Mouse (Mus musculus) G1E-ER4 (cell line): ENCODE results near the gene Slc12a8. TPM values are rescaled to one million over a fixed set of nuclear protein-coding genes. Genes with fewer than 3 reads are reported as not detected.

Experiments used
- GATA1 ChIP-seq: IDR thresholded peaks from one replicate; pipeline ENCODE4 v1.8.0; 2012; ENCODE audit warnings: low read length, inconsistent platforms
- polyA plus RNA-seq: library from polyadenylated mRNA; stranded (reverse); fragments of >175 nt; gene quantifications from 2 replicates; pipeline ENCODE4 v1.2.3, GENCODE M21; 2012

Gene Slc12a8
- polyA plus RNA-seq, 1 experiment = not detected

DNA sequence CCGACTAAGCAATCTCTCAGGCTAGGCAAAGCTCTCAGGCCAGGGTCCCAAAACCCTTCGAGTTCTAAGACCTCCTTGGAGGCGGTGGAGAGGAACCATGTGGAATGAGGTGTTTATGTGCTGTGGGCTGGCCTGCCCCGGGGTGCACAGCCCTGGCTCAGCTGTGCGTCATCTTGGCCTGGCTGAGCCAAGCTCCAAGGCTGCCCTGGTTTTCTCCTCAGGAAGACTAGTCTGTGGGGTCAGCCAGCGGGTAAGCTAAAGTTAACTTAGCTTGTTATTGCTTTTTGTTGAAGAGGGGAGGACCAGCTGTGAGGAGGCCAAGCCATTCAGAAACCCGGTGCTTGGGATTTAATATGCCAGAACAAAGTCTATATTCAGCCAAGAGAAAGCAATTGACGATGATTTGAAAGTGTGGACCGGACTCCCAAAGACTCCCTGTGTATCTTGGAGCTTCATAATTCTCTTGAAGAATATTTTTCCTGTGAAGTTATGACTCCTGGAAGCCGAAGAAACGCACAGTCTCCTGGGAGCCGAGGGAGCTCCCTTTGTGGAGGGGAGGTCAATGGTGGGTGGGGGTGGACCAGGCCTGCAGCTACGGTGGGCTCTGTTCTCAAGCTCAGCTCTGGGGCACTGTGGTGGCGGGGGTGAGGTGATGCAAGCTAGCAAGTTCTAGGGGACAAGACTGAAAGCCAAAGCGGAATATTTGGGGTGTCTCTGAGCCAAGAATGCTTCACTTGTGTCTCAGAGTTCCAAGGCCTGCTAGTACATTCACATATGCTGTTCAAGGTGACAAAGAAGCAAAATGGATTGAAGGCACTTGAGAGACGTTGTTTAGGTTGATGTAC lies 70.4 kb downstream of the Slc12a8 start:
- no peak for TF ChIP-seq GATA1

DNA sequence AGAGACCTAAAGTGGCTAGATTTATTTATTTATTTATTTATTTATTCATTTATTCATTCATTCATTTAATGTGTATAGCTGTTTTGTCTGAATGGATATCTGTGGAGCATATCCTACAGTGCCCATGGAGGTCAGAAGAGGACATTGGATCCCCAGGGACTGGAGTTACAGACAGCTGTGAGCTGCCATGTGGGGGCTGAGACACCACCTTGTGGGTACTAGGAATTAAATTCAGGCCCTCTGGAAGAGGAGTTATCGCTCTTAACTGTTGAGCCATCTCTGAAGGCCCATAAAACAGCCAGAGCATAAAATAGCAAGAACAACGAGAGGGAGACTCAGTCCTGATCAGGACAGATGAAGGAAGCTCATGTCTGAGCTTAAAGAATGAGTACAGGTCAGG lies 71.7 kb downstream of the Slc12a8 start:
- no peak for TF ChIP-seq GATA1

DNA sequence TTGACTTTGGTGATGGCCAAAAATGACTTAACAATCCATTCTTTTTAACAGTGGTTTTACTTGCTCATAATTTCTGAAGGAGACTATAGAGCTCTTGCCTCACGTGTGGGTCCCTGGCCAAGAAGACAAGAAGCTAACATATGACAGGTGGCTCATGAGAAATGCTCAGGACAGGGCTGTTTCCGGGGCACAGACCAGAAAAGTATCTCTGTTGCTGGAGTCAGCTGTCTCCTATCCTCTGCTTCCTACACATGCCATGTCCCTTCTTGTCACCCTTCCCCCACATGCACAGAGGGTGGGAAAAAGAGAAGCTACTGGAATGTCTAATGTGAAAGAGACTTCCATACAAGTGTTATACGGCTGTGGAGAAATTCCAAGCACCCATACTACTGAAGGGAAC lies 73.3 kb downstream of the Slc12a8 start:
- TF ChIP-seq GATA1 = no peak

DNA sequence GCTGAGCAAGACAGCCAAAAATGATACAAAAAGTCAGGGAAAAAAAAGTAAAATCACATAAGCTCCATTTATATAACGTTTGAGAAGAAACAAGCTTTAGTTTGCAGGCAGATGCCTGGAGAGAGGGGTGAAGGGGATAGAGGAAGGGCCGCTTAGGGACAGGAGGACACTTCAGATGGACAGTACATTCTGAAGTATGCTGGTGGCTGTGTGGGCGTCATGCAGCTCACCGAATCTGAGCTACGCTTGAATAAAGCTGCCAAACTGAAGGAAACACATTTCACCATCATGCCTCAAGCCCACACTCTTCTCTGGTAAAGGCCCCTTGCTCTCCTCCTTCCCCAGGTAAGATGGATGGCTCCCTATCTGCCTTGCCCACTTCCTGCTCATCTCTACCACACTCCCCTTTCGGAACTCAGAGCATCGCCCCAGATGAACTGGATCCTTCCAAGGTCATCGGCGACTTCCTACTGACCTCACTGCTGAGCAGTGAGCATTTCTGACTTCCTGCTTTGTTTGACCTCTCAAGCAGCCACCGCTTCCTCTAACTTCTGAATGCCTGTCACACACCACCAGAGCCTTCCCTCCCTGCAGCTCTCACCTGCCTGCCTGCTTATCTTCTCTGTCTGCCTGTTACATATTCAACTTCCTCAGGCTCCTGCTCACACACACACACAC lies 74.4 kb downstream of the Slc12a8 start:
- TF ChIP-seq GATA1 = no peak

DNA sequence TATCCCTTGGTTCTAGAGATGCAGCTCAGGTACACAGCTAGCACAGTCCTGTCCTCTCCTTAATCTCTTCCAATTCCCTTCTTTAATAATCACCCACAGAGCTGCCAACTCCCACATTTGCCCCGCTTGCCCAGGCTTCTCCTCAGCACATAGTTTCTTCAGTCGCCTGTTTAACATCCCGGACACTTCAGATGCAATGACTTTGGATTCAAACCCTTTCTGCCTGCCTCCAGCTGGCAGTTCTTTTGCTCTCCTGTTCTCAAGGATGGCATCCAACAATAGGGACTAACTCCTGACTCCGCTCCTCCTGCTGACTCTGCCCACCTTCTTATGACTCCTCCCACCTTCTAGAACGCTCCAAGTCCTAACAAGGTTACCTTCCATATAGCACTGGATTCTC lies 75.2 kb downstream of the Slc12a8 start:
- TF ChIP-seq GATA1 = no peak

DNA sequence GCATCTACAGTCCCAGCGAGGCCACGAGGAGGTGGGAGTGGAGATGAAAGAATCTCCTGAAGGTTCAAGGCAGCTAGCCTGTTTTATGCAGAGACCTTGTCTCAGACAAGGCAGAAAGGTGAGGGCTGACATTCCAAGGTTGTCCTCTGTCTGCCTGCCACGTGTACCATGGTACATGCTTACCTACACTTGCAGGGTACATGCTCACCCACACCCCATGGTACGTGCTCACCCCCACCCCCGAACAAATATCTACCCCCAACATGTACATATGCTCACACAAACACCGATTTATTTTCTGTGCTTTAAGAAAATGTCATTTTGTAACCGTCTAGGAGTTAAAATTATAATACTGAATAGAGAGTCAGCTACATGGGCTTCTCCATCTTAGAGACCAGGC lies 76.3 kb downstream of the Slc12a8 start:
- TF ChIP-seq GATA1 = no peak

DNA sequence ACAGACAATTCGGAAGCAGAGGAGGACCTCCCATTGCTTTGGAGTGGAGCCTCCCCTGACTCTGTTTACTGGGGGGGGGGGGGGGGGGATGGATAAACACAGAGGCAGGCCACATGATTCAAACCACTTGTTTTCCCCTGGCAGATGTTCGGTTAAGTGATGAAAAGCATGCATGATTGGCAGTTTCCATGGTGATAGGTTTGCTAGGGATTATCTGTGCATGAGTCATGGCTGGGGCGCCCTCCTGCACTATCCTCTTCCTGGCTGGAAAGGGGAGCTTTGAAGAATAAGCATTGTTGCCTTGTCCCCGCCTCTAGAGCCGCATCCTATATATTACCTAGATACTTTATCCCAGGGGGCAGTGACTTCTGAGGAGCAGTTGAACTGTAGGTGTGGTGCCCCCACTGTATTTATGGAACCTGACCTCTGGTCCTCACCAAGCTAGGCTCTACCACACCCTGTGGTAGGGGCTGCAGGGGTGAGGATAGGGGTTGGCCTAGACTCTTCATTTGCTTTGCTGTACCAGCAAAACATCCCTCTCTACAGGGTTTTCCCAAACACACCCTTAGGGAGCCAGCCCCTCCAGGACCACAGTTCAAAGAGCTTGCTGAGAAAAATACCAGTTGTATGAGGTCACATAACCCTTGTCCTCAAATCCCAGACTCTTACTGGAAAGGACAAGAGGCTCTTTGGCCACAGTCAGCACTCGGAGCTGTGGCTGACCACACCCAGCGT lies 77.1 kb downstream of the Slc12a8 start:
- TF ChIP-seq GATA1 = no peak

DNA sequence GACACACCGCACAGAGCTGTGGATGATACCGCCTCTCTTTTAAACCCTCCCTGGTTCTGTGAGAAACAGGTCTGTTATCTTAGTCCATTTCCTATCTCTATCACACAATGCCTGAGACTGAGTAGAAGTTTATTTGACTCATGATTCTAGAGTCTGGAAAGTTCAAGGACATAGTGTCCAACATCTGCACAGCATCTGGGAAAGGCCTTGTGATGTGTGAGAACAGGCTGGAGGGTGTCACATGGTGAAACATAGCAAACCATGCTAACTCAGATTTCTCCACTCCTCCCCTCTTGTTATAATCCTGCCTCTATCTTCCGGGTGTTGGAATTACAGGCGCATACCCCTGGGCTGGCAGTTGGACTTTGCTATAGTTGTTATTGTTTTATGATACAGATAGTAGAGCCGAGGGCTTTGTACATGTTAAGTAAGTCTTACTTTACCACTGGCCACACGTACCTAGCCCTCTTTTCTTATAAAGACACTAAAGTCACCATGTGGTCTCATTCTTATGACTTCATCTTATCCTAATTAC lies 78.2 kb downstream of the Slc12a8 start:
- TF ChIP-seq GATA1 = no peak

DNA sequence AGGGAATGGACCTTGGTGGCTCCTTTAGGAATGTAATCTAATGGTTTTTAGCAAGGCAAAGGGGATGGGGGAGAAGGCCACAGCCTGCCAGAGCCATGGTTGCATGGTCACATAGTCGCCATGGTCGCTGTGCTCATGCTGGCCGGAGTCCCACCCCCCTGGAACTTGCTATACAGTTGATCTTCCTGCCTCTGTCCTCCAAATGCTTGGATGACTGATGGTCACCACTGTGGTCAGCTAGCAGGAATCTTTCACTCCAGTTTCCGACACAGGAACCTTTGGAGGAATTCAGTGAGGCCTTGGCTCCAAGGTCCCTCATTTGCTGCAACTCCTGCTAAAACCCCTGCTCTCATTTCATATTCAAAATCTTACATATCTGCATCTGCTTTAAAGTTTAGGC lies 79.1 kb downstream of the Slc12a8 start:
- no peak for TF ChIP-seq GATA1

DNA sequence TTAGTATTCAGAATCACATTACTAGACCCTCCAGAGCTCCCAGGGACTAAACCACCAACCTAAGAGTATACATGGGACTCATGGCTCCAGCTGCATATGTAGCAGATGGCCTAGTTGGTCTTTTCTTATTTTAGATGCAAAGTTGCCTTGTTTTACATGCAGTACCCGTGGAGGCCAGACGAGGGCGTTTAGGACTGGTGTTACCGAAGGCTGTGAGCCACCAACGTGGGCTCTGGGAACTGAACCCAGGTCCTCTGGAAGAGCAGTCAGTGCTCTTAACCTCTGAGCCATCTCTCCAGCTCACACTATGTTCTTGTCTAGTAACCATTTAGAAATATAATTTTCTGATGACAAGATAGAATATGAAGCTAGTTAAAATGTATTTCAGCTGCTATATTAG lies 83.1 kb downstream of the Slc12a8 start:
- no peak for TF ChIP-seq GATA1

DNA sequence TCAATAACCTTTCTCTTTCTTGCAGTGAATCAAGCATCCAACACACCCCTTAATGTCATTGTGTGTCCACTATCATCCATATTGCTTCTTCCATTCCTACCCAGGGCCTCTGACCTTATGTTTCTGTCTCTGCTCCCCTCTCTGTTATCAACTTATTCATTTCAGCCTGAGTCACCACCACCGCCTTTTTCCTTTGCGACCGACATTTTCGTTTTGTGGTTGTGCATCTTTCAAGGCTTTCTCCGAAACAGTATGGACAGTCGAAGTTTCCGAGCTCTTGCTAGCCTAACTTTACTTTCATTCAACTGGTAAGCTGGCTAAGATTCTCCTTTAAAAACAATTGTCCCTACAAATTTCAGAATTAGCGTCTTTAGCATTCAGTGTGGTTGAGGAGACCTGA lies 84.2 kb downstream of the Slc12a8 start:
- TF ChIP-seq GATA1 = no peak

DNA sequence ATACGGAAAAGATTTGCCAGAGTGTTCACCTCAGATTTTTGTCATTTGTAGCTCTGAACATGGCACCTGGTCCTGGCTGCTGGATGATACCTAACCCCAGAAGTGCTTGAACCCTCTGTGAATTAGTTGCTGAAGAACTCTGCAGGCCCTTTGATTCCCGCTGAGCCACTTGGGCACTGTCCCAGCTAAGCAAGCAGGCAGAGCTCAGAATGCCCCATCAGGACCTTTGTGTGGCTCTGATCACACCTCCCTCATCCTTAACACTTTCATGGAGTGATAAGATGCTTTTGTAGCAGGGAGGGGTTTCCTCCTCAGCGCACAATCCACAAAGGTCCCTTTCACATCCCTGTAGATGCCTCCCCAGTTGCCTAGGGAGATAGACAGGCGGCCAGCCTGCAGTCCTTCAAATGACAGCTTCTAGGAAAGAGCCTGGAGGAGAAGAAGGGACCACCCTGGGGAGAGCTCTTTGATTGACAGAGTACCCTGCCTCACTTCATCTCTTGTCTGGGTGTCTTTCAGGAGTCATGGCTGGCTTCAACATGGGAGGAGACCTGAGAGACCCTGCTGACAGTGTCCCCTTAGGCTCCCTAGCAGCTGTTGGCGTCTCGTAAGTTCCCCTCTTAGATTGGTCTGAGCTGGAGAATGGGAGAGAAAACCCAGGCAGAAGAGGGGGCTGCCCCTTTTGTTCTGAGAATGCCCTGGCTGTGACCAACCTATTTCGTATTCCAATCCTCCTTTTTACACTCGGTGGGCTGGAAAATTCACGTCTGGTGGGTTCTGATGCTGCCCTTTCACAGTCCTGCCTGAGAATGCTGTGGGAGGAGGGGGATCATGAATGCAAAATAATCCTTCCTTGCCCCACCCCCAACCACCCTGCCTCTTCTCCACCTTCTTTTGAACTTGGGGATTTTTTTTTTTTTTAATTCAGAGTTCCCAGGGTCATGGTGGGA lies 88.8 kb downstream of the Slc12a8 start:
- TF ChIP-seq GATA1 = no peak

DNA sequence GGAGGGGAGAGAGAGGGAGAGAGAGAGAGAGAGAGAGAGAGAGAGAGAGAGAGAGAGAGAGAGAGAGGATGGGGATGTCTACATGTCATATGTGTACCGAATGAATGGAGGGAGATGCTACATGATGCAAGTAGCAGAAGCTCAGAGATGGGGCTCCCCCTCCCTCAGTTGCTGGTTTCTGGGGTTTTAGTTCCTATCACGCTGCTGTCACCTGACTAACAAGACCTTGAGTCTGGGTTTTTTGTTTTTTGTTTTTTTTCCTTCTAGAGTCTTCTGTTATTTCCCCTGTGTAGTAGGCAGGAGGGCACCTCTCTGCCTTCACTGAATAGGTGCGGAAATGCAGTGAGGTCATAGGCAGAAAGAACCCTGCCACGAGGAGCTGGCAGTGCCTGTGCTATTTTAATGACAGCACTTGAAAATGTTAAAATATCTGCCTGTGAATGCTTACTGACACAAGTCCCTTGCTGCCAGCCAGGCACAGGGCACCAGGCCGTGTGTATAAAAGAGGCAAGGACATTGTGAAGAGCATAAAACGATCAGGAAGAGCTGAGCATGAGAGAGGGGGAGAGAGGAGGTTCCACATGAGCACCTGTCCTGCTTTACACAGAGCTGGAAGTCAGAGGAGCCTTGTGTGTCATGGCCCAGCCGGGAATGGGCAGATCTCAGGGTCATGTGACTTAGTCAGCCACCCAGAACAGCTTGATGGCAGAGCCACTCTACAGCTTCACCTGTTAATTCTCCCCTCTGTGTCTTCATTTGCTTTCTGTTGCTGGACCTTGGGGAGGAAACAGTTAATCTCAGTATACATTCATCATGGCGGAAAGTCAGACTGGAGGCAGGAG lies 89.8 kb downstream of the Slc12a8 start:
- no peak for TF ChIP-seq GATA1

DNA sequence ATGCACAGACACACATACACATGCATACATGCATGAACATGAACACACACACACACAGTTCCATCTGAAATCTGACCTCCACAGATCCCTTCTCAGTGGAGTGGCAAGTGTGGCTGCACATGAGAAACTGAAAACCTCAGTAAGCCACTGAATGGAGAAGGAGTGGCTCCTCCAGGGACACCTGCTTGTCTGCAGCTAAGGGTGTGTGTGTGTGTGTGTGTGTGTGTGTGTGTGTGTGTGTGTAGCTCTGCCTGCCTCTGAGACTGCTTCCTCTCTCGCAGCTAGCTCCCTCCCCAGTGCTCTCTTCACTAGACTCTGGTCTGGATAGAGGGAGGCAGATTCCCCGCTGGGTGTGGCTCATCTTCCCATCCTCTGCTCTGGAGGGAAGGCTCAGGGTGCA lies 92.4 kb downstream of the Slc12a8 start:
- no peak for TF ChIP-seq GATA1
